ENCODE assay signal across 8 mouse cellular contexts in genomic region chr11:116842531-116843260, GRCm38 (mm10). TPM values are rescaled to one million over a fixed set of nuclear protein-coding genes. Genes with fewer than 3 reads are reported as not detected.
A peak's percentile ranks its signal among the peaks of the same experiment; 100 is the strongest.
DNase-seq lines count a peak whose midpoint lies in the region; ATAC-seq lines count a peak whose summit lies in the region.

No protein-coding gene starts in this region.

- WGBS in hindbrain, embryonic 13.5 days, result under 1% methylated on average over 73 of the region's 73 CpGs

- peak; percentile 55 for DNase-seq in R1 (ENCODE audit: low read depth, low spot score)
- DNase-seq in cerebellum, postnatal 10 days, result peak; percentile 83
- peak; percentile 44 to 49 for DNase-seq in frontal cortex, postnatal 25 days (ENCODE audit: low spot score in 2 of 2)
- peak; percentile 64 to 72 for DNase-seq in layer of hippocampus, postnatal 14 days (ENCODE audit: low spot score in 2 of 2)
- DNase-seq in lung, postnatal 14 days, result peak; percentile 63
- peak; percentile 49 for DNase-seq in ovary, postnatal 10 days (ENCODE audit: low spot score)
- peak; percentile 84 for DNase-seq in thymus, postnatal 14 days

- peak overlapping the region; percentile 81 for H3K4me3 ChIP-seq in hindbrain, embryonic 13.5 days

- H3K27me3 ChIP-seq in hindbrain, embryonic 13.5 days, result no peaks in the 10 kb centered on the region

- H3K36me3 ChIP-seq in hindbrain, embryonic 13.5 days, result peaks cover 39% of the 10 kb centered on the region

- peak; percentile 75 for ATAC-seq in hindbrain, embryonic 13.5 days (ENCODE audit: low FRiP score)

- peak overlapping the region; percentile 83 for H3K4me2 ChIP-seq in hindbrain, embryonic 13.5 days

- H3K9me3 ChIP-seq in hindbrain, embryonic 13.5 days, result no peaks in the 10 kb centered on the region

- H3K27ac ChIP-seq in hindbrain, embryonic 13.5 days, result peak overlapping the region; percentile 98

- H3K9ac ChIP-seq in hindbrain, embryonic 13.5 days, result peak overlapping the region; percentile 91

- peaks cover 57% of the 10 kb centered on the region for H3K4me1 ChIP-seq in hindbrain, embryonic 13.5 days (replicated peaks)

RNA-seq across cellular contexts. Expression of gene Mettl23, which starts 0.4 kb away (rescaled TPM):
- polyA plus RNA-seq in hindbrain, embryonic 13.5 days (2015; fragmentation: Nextera tagmentation; extraction: Ambion mirVana), result 79.3 and 83.2 TPM in 2 replicates
- 10 to 100 TPM; 27.3 to 30.0 TPM for total RNA-seq in layer of hippocampus, postnatal 14 days (2021)

RNA-seq across cellular contexts. Expression of gene Jmjd6, which starts 0.6 kb away (rescaled TPM):
- 70.4 and 74.7 TPM in 2 replicates for polyA plus RNA-seq in hindbrain, embryonic 13.5 days (2015; fragmentation: Nextera tagmentation; extraction: Ambion mirVana)
- total RNA-seq in layer of hippocampus, postnatal 14 days (2021), result 10 to 100 TPM; 28.8 to 29.3 TPM

RNA-seq across cellular contexts. Expression of gene Mfsd11, which starts 9.5 kb away (rescaled TPM):
- polyA plus RNA-seq in hindbrain, embryonic 13.5 days (2015; fragmentation: Nextera tagmentation; extraction: Ambion mirVana), result 48.0 and 53.9 TPM in 2 replicates
- 10 to 100 TPM; 38.5 to 48.9 TPM for total RNA-seq in layer of hippocampus, postnatal 14 days (2021)

RNA-seq across cellular contexts. Expression of gene Srsf2, which starts 10.2 kb away (rescaled TPM):
- polyA plus RNA-seq in hindbrain, embryonic 13.5 days (2015; fragmentation: Nextera tagmentation; extraction: Ambion mirVana), result 588 and 607 TPM in 2 replicates
- total RNA-seq in layer of hippocampus, postnatal 14 days (2021), result 100 to 1,000 TPM; 171 to 184 TPM

RNA-seq across cellular contexts. Expression of gene Mxra7, which starts 14.8 kb away (rescaled TPM):
- 62.6 and 67.2 TPM in 2 replicates for polyA plus RNA-seq in hindbrain, embryonic 13.5 days (2015; fragmentation: Nextera tagmentation; extraction: Ambion mirVana)
- 10 to 100 TPM; 22.2 to 22.8 TPM for total RNA-seq in layer of hippocampus, postnatal 14 days (2021)

Comparison
In these comparisons a context has a peak if more than half of its experiments do, and no peak if none do; other contexts are left out.
1. Peak in every context shown above with its lines: DNase-seq, ATAC-seq, H3K4me3 ChIP-seq and H3K27ac ChIP-seq.